ENCODE assay signal across 7 mouse cellular contexts in the genomic region with DNA sequence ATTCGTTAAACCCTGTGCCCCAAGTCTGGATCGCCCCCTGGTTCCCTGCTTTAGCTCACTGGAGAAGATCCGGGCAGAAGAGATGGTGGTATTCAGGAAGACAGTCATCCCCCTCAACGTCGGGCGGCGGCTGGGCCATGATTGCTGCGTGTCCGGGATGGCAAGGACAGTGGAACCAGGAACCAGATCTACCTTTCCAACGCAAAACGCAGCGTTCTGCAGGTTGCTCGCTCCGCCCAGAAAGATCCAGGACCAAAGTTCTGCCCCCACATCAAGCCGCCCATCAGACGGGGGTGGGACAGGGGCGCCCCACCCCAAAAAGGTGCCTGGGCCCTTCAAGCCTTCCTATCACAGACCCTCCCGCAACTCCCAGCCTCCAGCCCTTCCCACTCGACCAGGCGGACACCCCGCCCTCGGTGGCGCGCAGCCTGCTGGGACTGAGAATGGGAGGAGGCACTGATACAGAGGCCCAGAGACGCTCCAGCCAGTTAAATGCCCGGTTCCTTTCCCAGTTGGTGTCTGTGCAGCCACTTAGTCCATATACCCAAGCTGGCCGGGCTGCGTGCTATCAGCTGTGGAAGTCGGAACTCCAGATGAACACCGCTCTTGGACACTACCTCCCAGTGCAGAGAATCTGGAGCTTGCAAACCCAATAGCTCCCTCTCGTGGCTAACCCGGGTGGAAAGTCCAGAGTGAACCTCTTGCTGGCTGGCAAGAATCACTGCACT. TPM values are rescaled to one million over a fixed set of nuclear protein-coding genes. Genes with fewer than 3 reads are reported as not detected.
DNase-seq lines count a peak whose midpoint lies in the region; ATAC-seq lines count a peak whose summit lies in the region.

Decr2 (minus strand) TSS at position 433 of the 728 bp plus-strand sequence.

- peak; percentile 91 for DNase-seq in adrenal gland, adult 8-10 months
- peak; percentile 90 for DNase-seq in embryo, embryonic 9.5 days (ENCODE audit: extremely low spot score)
- peak; percentile 62 to 86 for DNase-seq in gastrocnemius, postnatal 4 days (ENCODE audit: low spot score in 2 of 2)
- DNase-seq in left cerebral cortex, postnatal 36 days (ENCODE audit: low spot score in 2 of 2), result peak; percentile 86 to 90
- peak; percentile 98 for DNase-seq in midbrain, embryonic 11.5 days (ENCODE audit: low spot score, missing footprints)
- DNase-seq in skeletal muscle tissue, adult 2 months (ENCODE audit: low read depth, low spot score), result peak; percentile 86

- H3K27ac ChIP-seq in intestine, embryonic 16.5 days (ENCODE audit: low read length), result peak within 1 kb of the TSS; percentile 96
- H3K27ac ChIP-seq in midbrain, embryonic 11.5 days (ENCODE audit: low read depth, low read length), result peak within 1 kb of the TSS; percentile 50

- intact Hi-C loops in left cerebral cortex, postnatal 36 days (cut with DNase I), result loop anchor here (1.0 to 10.0 kb wide), 3 partner anchors 49 to 205 kb away; partner anchors contain the start of gene Wfikkn1

- ATAC-seq in intestine, embryonic 16.5 days, result peak; percentile 97
- ATAC-seq in midbrain, embryonic 11.5 days (ENCODE audit: low FRiP score), result peak; percentile 86

- H3K27me3 ChIP-seq in intestine, embryonic 16.5 days (replicated peaks; ENCODE audit: control insufficient read depth, insufficient read depth, low read length), result no peaks in the 10 kb centered on the region
- no peaks in the 10 kb centered on the region for H3K27me3 ChIP-seq in midbrain, embryonic 11.5 days (ENCODE audit: control insufficient read depth, insufficient read depth, low read length)

- peak within 1 kb of the TSS; percentile 79 for H3K9ac ChIP-seq in intestine, embryonic 16.5 days (ENCODE audit: low read depth, low read length)
- H3K9ac ChIP-seq in midbrain, embryonic 11.5 days (ENCODE audit: low read length), result peak within 1 kb of the TSS; percentile 78

- peaks cover 7% of the 10 kb centered on the region for H3K4me1 ChIP-seq in intestine, embryonic 16.5 days (ENCODE audit: control insufficient read depth, insufficient read depth, low read length)
- H3K4me1 ChIP-seq in midbrain, embryonic 11.5 days (ENCODE audit: control insufficient read depth, insufficient read depth, low read length), result peaks cover 8% of the 10 kb centered on the region; the same call in 1 of the 2 replicates

- H3K36me3 ChIP-seq in intestine, embryonic 16.5 days (ENCODE audit: control insufficient read depth, insufficient read depth, low read length), result peaks cover 3% of the 10 kb centered on the region; the same call in 1 of the 2 replicates
- no peaks in the 10 kb centered on the region for H3K36me3 ChIP-seq in midbrain, embryonic 11.5 days (ENCODE audit: control insufficient read depth, insufficient read depth, low read length)

- peak within 1 kb of the TSS; percentile 74 for H3K4me2 ChIP-seq in intestine, embryonic 16.5 days (ENCODE audit: low read depth, low read length)
- H3K4me2 ChIP-seq in midbrain, embryonic 11.5 days, result peak within 1 kb of the TSS; percentile 89

- WGBS in intestine, embryonic 16.5 days, result 2% methylated on average over 32 of the region's 32 CpGs
- 3% methylated on average over 32 of the region's 32 CpGs for WGBS in midbrain, embryonic 11.5 days

- no peaks in the 10 kb centered on the region for H3K9me3 ChIP-seq in intestine, embryonic 16.5 days (ENCODE audit: control insufficient read depth, low read length)
- no peaks in the 10 kb centered on the region for H3K9me3 ChIP-seq in midbrain, embryonic 11.5 days (ENCODE audit: control insufficient read depth, low read length)

- peak within 1 kb of the TSS; percentile 65 for H3K4me3 ChIP-seq in intestine, embryonic 16.5 days (ENCODE audit: low read length)
- peak within 1 kb of the TSS; percentile 52 for H3K4me3 ChIP-seq in midbrain, embryonic 11.5 days (ENCODE audit: low read depth, low read length)

RNA-seq across cellular contexts. Expression of gene Decr2, which starts in this region (rescaled TPM):
- 10 to 100 TPM; 23.0 to 26.8 (median 24.2) TPM for total RNA-seq in adrenal gland, adult 8-10 months (2022)
- total RNA-seq in gastrocnemius, postnatal 4 days (2021), result 10 to 100 TPM in 1 of 2 experiments, 1 to 10 TPM in 1; 9.2 to 12.9 TPM
- 49.6 and 51.5 TPM in 2 replicates for polyA plus RNA-seq in intestine, embryonic 16.5 days (2015; fragmentation: Nextera tagmentation; extraction: Ambion mirVana)
- total RNA-seq in left cerebral cortex, postnatal 36 days (2021), result 10 to 100 TPM; 27.3 to 32.1 TPM
- polyA plus RNA-seq in midbrain, embryonic 11.5 days (2014; fragmentation: Nextera tagmentation; extraction: Ambion mirVana), result 17.0 and 18.1 TPM in 2 replicates

Comparison
In these comparisons a context has a peak if more than half of its experiments do, and no peak if none do; other contexts are left out.
1. Peak in every context shown above with its lines: DNase-seq, ATAC-seq, H3K4me3 ChIP-seq and H3K27ac ChIP-seq.